Mouse (Mus musculus) thymus, postnatal 10 days (tissue): ENCODE measurements around the gene Nsl1.
"Not testable (repeated sequence)": the region's sequence is repeated elsewhere in the genome, so short reads cannot be mapped to it uniquely, and the experiment has no call there.

Experiments used
- DNase-seq, 2 experiments: peaks; one replicate each; pipeline ENCODE4 v3.0.0; 2021; ENCODE audit warnings: low spot score in 2 of 2

The Nsl1 gene

GRCm38 (mm10) chr1:191062781-191063485, at the start of gene Nsl1, which contains the start of gene Tatdn3:
TSS of gene Nsl1 (plus strand) at chr1:191063012.
TSS of gene Tatdn3 (minus strand) at chr1:191062932.
- peak; percentile 82 to 92 for DNase-seq

GRCm38 (mm10) chr1:191014271-191014670, 48.5 kb upstream of the Nsl1 start:
- no peak for DNase-seq

- peak; percentile 25 to 34 for DNase-seq
Observed at GRCm38 (mm10) chr1:191019803-191020202, 43.0 kb upstream of the Nsl1 start.

GRCm38 (mm10) chr1:191020217-191020924, 42.4 kb upstream of the Nsl1 start:
- no peak for DNase-seq

GRCm38 (mm10) chr1:191021016-191021415, 41.8 kb upstream of the Nsl1 start:
- no peak for DNase-seq

- no peak for DNase-seq
Observed at GRCm38 (mm10) chr1:191023140-191023539, 39.7 kb upstream of the Nsl1 start.

GRCm38 (mm10) chr1:191023806-191024205, 39.0 kb upstream of the Nsl1 start:
- DNase-seq: not testable (repeated sequence)

GRCm38 (mm10) chr1:191025016-191026012, 37.5 kb upstream of the Nsl1 start:
- DNase-seq: no peak

GRCm38 (mm10) chr1:191026021-191026713, 36.6 kb upstream of the Nsl1 start, which contains the start of gene Flvcr1:
TSS of gene Flvcr1 (minus strand) at chr1:191026158.
- DNase-seq: peak; percentile 98 to 99

GRCm38 (mm10) chr1:191030182-191030581, 32.6 kb upstream of the Nsl1 start:
- no peak for DNase-seq

- not testable (repeated sequence) for DNase-seq
Observed at GRCm38 (mm10) chr1:191030922-191031425, 31.8 kb upstream of the Nsl1 start.

GRCm38 (mm10) chr1:191035649-191036048, 27.2 kb upstream of the Nsl1 start:
- DNase-seq: no peak

GRCm38 (mm10) chr1:191036554-191037334, 26.1 kb upstream of the Nsl1 start, which contains the start of gene Spata45:
TSS of gene Spata45 (plus strand) at chr1:191036639.
- DNase-seq: no peak

GRCm38 (mm10) chr1:191037999-191038398, 24.8 kb upstream of the Nsl1 start:
- no peak for DNase-seq

- no peak for DNase-seq
Observed at GRCm38 (mm10) chr1:191041352-191041751, 21.5 kb upstream of the Nsl1 start.

GRCm38 (mm10) chr1:191042106-191042505, 20.7 kb upstream of the Nsl1 start:
- DNase-seq: no peak

GRCm38 (mm10) chr1:191042688-191043087, 20.1 kb upstream of the Nsl1 start:
- no peak for DNase-seq

GRCm38 (mm10) chr1:191045264-191045663, 17.5 kb upstream of the Nsl1 start:
- DNase-seq: no peak

- no peak for DNase-seq
Observed at GRCm38 (mm10) chr1:191046231-191046824, 16.5 kb upstream of the Nsl1 start.

GRCm38 (mm10) chr1:191053555-191053954, 9.3 kb upstream of the Nsl1 start:
- no peak for DNase-seq
